Mouse (Mus musculus) ES-CJ7 (cell line): ENCODE results near the gene Kcnip2.

Experiments used
- DNase-seq: peaks from one replicate; pipeline ENCODE4 v3.0.0; 2011; ENCODE audit warnings: low read depth, low spot score

The Kcnip2 gene

DNA sequence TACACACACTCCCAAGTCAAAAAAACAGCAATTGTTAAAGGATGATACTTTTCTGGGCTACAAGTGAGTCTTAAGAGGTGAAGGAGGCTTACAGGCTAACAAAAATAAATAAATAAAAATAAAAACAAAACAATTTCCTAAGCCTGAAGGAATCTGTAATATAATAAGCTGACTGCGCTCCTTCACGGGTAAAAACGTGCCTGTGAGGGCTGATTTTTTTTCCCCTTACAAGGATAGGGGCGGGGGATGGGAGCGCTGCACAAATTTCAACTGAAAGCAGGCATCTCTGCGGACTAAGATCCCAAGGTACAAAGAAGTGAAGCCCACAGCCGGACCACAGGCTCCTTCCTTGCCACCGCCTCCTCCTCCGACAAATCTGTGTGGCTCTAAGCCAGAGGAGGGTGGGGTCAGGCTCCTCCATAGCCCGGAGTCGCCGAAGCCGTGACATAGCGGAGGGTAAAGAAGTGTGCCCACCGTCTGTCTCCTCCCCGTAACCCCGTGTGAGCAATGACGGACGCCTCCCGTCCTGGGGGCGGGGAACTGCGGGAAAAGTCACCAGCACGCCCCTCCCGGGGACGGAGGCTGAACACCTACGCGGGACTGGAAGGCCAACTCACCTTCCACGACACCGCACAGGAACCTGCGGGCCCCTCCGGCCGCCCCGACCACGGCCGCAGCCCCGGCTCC is 33.4 kb downstream of the Kcnip2 start:
- DNase-seq = peak; percentile 78

DNA sequence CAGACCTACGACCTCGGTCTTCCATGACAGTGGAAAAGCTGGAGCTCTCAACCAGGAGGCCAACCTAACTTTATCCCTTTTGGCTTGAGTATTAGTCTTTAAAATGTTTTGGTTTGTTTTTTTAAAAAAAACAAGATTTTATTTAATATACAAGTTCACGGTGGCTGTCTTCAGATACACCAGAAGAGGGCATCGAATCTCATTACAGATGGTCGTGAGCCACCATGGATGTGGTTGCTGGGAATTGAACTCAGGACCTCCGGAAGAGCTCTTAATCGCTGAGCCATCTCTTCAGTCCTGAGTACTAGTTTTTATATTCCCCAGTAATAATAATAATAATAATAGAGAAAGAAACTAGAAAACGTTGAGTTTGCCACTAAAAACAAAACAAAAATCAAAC is 34.2 kb downstream of the Kcnip2 start:
- no peak for DNase-seq

DNA sequence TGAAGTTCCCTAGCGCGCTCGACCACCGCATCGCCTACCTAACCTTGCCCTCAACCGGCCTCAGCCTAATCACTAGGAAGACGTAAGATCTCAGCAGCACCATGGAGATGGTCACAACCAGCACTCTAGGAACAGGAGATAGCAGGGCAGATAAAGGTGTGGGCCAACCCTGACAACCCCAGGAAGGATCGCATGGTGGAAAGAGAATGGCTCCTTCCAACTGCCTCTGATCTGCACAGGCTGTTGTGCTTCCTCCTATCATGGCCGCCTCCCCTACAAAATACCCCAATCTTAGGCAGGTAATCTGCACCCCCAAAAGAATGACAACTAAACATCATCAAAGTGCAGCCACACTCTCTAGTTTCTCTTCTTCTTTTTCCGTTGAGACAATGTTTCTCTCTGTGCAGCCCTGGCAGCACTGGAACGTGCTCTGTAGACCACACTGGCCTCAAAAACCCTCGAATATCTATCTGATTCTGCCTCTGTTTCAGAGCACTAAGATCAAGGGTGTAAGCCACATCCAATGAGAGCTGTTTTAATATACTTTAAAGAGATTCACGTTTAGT is 35.4 kb downstream of the Kcnip2 start:
- DNase-seq = no peak

DNA sequence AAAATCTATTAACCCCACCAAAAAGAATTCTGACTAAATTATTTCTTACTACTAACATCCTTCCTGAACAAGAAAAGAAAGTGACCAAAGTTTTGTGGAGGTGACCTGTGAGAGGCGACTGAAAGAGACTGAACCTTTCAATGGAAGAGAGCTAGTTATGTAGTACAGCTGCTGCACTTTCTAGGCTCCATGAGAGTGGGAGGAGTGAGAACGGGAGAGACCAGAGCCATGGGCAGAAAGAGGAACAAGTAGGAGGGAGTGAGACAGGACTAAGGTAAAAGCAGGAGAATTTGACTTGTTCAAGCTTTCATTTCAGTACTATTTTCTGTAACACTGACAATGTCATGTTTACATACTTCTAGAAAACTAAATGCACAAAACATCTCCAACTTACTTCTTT is 40.4 kb downstream of the Kcnip2 start:
- DNase-seq = no peak

DNA sequence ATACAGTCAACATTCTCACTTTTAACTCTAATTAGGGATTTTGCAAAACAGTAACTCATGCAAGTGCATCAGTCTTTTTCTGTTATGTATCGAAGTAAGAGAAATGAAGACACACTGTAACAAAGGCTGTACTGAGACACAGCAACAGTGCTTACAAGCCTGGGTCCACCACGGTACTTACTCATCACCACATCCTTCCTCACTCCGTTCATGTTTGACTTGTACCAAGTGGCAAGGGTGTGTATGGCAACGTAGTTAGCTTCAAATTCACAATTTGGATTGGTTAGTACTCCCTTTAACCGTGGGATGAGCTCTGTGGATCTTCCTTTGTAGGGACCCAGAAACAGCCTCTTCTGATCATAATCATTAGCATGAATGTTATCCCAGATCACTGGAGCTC is 44.4 kb downstream of the Kcnip2 start:
- no peak for DNase-seq

DNA sequence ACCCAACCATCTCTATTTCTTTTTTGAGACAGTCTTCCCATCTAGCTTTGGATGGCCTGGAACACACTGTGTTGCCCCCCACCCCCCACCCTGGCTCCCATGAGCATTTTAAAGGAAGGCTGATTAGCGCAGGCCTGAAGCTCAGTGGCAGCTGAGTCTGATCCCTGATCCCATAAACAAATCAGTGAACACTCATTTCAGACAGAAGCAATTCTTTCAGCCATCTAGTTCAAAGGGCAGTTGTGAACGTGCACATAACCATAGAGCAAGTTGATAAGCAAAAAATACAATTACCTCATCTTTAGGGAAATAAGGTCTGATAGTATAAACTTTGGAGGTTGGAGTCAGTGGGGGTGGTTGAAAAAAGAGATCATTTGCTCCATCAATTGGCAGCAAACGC is 55.1 kb downstream of the Kcnip2 start:
- DNase-seq = no peak

DNA sequence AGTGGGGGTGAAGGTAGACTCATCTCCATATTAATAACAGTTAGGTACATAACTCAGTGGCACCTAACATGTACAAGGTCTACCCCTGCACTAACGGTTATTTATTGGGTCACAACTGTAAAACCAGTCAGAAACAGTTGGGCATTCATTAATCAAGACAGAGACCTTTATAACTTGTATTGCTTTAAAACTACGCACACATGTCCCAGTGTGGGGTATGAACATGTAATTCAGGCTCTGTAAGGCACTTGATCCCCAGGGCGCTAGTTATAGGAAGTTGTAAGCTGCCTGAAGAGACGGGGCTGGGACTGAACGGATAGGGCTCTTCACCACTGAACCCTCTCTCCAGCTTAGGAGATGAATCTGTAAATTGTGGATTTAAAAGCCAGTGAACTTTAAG is 57.2 kb downstream of the Kcnip2 start:
- DNase-seq = no peak

DNA sequence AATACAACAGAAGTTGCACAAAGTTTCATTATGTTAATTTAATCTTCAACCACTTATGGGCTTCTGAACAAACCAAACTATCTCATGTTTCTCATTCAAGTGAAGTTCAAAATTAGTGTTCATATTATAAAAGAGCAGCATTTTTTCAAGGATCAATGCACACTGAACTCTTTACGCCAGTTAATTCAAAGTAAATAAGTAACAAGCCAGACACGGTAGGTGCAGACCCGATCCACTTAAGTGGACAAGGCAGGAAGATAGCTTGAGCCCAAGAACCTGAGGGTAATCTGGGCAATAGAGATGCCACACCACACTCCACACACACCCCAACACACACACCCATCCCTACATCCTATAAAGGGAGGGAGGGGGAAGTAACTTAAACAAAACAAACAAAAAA is 62.3 kb downstream of the Kcnip2 start:
- DNase-seq = no peak

DNA sequence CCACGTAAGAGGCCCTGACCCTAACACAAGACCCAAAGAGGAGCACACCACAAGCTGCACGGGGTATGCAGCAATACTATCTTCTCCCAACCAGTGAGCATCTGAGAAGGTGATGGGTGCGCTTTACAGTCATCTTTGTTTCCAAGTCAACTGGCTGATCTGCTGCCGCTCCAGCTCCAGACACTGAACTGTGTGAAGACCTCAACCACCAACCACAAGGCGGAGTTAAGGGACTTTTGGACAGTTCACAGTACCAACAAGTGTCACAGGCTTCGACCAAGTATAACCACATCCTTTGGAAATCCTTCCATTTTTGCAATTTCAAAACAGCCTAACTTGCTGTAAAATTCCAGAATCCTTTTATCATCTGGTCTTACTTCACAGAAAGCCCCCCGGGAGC is 64.0 kb downstream of the Kcnip2 start:
- DNase-seq = no peak

DNA sequence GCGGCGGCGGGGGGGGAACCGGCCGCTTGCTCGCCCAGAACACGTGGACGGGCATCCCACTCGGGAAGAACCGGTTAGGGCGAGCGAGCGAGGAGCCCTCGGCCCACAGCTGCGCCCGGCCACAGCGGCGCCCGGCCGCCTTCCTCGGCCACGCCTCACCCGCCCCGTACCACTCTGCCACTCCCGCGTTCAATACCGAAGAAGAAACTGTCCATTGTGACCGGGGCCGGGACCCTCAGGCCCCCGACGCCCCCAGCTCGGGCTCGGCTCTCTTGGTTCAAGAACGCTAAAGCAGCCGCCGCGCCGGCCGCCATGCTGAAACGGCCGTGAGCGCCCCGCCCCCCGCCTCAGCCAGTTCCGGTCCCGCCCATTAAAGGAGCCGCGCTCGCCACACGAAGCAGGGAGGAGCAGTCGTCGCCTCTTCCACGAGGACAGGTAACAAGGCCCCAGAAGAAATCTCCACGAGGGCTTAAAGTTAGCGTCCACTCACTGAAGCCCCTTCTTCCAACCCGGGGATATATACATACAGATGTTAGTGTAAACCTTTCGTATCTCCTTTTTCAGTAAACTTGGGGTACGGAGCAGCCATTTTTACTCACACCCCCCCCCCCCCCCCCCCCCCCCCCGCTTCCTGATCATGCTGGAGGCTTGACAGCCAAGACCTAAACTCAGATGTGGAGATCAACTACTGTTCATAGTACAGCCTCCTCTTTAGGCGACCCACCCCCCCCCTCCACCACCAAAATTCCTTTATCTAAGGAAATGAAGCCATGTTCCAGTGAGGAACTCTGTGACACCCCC is 66.4 kb downstream of the Kcnip2 start, which contains the start of gene Npm3:
Gene Npm3 (minus strand): TSS at position 349 of the 801 bp plus-strand sequence.
- DNase-seq = peak; percentile 86

DNA sequence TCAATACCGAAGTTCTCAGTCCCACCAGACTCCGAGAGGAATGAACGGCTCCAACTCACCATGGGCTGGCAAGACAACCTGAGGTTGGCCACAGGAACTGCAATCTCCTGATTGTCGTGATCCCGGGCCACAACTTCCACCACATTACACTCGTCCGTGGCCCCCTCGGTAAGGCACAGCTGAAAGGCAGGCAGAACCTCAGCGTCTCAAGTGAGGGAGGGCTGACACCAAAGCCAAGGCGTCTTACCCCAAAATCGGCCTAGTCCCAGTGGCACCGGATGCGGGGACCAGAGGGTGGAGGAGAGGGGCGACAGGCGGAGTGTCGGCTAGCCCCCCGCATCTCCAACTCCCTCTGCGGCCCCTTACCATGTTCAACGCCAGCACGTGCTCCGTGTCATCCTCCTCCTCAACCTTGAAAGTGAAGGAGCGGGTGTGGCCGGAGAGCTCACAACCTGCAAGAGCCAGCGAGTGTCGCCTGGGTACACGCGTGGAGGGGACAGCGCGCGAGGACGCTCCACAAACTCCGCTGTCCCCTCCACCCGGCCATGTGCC is 67.1 kb downstream of the Kcnip2 start:
- DNase-seq = no peak

DNA sequence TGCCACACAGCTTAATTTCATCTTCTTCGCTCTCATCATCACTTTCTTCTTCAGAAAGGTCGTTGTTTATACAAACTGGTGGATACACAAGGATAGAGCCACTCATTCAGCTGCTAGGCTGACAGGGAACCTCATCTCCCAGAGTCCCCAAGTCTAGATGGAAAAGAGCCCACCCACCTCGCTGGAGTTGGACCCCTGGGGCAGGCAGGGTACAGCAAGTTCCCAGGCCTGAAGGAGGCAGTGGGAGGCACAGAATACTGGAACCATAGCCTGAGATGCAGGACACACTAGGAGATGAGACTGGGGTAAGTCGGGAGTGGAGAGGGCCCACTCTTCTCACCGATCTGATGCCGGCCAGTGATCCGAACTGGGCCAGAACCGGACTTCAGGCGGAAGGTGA is 67.7 kb downstream of the Kcnip2 start:
- peak; percentile 37 for DNase-seq

DNA sequence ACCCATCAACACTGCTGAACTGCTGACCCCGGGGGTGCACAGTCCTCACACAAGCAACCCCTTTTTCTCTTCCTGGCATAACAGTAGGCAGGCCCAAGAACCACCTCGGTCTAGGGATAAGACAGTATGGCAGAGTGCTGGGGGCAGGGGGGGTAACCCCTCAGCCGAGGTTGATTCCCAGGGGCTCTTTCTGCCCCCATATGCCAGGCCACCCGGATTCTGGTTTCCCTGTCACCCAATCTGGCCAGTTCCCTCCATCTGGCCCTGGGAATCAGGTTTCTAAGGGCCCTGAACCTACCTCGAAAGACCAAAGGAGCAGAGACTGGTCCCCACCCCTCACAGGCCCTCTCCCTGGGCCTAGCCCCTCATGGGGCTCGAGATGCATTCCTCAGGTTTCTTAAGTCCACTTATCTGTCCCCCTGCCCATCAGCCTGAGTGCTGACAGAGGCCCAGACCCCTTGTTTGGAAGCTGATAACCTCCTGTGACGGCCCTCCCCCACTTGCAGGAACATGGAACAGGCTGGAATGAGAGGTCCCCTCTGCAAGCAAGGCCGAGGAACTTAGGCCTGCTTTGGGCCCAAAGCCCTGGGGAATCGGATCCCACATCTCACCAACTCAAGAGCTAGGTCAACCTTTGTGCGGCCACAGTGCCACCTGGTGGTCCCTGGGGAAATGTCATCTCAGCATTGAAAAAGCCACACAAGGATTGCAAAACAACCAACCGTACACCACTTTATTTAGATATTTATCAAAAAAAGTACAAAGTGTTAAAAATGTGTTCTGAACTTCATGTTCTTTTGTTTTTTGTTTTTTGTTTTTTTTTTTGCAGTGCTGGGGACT is 68.6 kb downstream of the Kcnip2 start:
- peak; percentile 90 for DNase-seq

DNA sequence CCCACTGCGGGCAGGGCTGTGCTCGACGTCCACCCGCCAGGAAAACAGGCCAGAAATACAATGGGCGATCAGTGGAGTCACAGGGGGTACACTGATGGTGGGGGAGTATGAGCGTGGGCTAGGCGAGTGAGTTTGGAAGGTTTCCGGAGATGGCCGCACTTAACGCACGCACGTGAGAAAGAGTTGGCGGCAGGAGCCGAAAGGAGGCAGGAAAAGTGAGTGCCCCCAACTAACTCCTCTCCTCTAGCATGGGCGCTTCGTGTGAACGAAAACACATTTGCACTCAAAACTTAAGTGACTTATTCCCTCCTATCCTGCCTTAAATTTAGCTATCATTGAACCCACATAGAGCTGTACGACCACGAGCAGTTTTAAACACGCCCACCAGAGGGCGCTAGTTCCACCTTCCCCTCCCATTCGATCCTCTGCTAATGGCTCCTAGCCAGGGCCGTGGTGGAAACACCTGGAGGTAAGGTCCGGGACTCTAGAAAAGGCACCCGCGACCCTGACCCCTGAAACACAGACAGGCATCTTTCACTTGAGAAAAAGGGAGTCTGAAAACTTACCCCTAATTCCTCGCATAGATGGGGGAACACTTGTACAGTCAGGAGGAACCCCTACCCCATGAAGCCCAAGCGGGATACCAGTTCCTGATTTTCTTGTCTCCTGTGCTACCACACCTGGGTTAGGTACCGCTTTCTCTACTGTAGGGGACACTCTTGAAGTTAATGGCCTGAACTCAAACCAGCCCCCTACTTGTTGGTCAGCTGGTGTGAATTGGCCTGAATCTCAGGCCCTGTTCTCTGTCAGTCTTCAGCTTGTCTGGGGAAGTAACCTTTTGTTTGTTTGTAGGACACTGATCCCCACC is 69.5 kb downstream of the Kcnip2 start:
- peak; percentile 83 for DNase-seq

DNA sequence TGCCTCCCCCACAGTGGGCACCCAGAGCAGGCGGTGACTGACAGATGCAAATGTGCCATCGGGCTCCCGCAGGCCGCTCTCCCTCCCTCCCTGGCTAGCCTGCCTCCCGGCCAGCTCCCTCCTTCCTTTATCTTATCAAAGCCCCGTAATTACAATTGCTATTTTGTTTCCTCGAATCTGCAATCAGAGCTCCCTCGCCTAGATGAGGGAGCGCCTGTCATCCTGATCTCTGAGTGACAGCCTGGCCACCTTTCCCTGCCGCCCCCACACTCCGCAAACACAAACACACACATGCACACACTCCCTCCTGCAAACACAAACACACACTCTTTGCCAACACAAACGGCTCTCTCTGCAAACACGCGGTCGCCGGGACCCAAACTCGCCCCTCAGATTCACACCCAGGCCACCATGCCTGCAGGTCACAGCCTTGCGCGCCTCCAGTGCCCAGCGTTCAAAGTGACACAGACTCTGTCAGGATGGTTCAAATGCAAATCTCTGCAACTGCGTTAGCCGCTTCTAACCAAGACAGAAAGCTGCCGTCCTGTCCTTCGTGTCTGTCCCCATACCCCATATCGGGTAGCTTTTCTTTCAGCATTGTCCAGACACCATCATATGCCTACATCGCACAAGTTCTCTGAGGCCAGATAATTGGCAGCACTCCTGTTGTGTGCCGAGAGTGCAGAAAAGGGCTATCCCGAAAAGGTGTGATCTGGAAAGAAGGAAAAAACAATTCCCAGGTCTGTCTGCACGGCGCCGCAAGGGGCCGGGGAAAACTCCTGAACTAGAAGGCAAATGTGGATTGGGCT is 70.3 kb downstream of the Kcnip2 start:
- DNase-seq = no peak

DNA sequence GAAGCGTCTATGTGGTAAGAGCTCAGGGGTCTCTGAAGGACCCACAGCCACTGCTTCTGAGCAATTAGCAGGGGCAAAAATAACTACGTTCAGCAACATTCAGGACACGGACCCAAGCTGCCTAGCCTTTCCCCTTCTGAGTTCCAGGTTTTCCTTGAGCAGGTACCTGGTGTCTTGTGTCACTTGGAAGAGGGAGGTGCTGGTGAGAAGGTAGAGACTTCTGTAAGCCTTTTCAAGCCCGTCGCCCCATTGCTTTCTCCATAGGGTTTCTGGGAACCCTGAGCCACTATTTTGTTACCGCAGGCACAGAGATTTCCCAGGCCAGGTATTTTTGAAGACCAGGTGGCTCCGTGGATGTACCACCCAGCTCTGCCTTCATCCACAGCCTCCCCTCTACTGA is 72.2 kb downstream of the Kcnip2 start:
- DNase-seq = no peak

DNA sequence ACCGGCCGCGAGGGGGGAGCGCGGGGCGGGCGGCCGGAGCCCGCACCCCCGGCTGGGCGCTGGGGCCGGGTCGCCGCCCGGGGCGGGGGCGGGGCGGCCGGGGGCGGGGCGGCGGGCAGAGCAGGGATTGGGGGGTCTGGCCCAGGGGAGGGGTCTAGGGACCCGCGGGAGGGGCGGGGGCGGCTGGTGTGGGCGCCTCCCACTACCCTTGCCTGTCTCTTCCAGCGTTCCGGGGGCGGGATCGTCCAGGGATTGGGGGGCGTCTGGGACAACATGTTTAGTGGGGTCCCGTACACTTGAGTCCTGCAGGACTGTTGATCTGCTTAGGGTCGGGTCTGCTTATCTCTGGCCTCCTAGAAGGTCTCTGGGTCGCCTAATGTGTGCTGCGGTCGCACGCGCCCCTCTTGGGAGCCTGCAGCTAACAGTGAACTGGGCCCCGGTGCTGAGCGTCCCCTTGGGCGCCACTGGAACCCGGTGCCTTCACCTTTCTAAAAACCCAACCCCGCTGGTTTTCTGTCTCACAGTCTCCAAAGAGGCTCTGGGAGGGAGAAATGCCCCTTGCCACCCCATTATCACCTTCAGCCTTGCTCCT is 72.8 kb downstream of the Kcnip2 start:
- DNase-seq = no peak

DNA sequence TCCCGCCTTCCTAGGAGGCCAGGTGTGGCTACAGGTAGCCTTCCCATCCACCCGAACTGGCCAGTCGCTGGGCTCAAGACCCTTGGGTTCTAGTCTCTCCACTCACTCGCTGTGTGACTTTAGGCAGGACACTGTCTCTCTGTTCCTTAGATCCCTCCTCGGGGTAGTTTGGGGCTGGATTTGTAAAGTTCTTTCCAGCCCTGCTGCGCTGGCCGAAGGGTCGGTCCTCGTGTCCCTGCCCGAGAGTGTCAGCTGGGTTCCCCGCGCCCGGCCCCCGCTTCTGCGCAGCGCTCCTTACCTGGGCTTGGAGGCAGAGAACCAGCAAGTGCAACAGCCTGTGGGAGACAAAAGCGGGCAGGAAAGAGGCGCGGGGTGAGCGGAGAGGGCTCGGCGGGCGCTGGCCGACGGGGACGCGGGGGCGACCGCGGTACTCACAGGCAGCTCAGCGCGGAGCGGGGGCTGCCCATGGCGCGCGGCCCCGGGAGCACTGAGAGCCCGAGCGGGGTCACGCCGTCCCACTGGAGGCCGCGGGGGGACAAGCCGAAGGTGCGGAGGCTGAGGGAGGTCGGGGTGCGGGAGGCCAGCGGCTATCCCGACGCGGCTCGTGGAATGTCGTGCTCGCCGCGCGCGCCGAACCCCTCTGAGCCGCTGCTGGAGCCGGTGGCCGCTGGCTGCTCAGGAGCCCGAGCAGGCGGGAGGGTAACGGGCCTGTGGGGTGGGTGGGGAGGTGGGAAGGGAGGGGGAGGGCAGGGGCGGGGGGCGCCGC is 73.5 kb downstream of the Kcnip2 start, which contains the start of gene Fgf8:
Gene Fgf8 (minus strand): TSS at position 698 of the 766 bp plus-strand sequence.
- no peak for DNase-seq
